Mouse (Mus musculus): ENCODE results near the gene Slc9a9.

GRCm38 (mm10) chr9:94687203-94687859, 17.6 kb downstream of the Slc9a9 start:
- TF ChIP-seq CTCF (IDR thresholded peaks at IDR 0.05; ENCODE audit: control insufficient read depth, insufficient read depth, insufficient replicate concordance, low read depth, low read length) (no peak), POLR2A (IDR thresholded peaks at IDR 0.05; ENCODE audit: control insufficient read depth, low read depth, low read length) (no peak)
